Mouse (Mus musculus) limb, embryonic 11.5 days (tissue): ENCODE measurements around the gene Pgm5. TPM values are rescaled to one million over a fixed set of nuclear protein-coding genes. Genes with fewer than 3 reads are reported as not detected.
"Not testable (repeated sequence)": the region's sequence is repeated elsewhere in the genome, so short reads cannot be mapped to it uniquely, and the experiment has no call there.

Experiments
- ATAC-seq: fragments of 200-750 bp; cut with Nextera tagmentation; 2 replicates; pipeline ENCODE4 v1.8.0; 2017; ENCODE audit warnings: low read depth; ENCODE audit not compliant: insufficient number of reproducible peaks, low FRiP score, low TSS enrichment
- DNase-seq: peaks from one replicate; pipeline ENCODE4 v3.0.0-alpha.2; 2015; ENCODE audit warnings: low spot score
- H3K27ac ChIP-seq: fragments of 300-500 bp; sonication (generic); replicated peaks from 2 replicates; pipeline ENCODE4 v1.5.1; 2014; ENCODE audit warnings: low read depth, mild to moderate bottlenecking, low read length
- H3K27me3 ChIP-seq: fragments of 300-500 bp; sonication (generic); 2 replicates; pipeline ENCODE4 v1.6.1; 2014; ENCODE audit warnings: mild to moderate bottlenecking, low read length, mixed read lengths; ENCODE audit not compliant: control insufficient read depth, insufficient read depth
- H3K36me3 ChIP-seq: fragments of 300-500 bp; sonication (generic); 2 replicates; pipeline ENCODE4 v1.6.1; 2014; ENCODE audit warnings: mild to moderate bottlenecking, low read length, moderate library complexity, mixed read lengths; ENCODE audit not compliant: control insufficient read depth, insufficient read depth
- H3K4me1 ChIP-seq: fragments of 300-500 bp; sonication (generic); 2 replicates; pipeline ENCODE4 v1.6.1; 2014; ENCODE audit warnings: low read length, mixed read lengths; ENCODE audit not compliant: control insufficient read depth, insufficient read depth
- H3K4me2 ChIP-seq: fragments of 300-500 bp; sonication (generic); 2 replicates; pipeline ENCODE4 v1.6.1; 2014; ENCODE audit warnings: low read depth, mild to moderate bottlenecking, moderate library complexity; ENCODE audit not compliant: severe bottlenecking
- H3K4me3 ChIP-seq: fragments of 300-500 bp; sonication (generic); 2 replicates; pipeline ENCODE4 v1.5.1; 2014; ENCODE audit warnings: low read depth, low read length
- H3K9ac ChIP-seq: fragments of 300-500 bp; sonication (generic); 2 replicates; pipeline ENCODE4 v1.6.1; 2014; ENCODE audit warnings: mild to moderate bottlenecking, low read length
- H3K9me3 ChIP-seq: fragments of 300-500 bp; sonication (generic); 2 replicates; pipeline ENCODE4 v1.6.1; 2016; ENCODE audit warnings: low read length; ENCODE audit not compliant: control insufficient read depth
- WGBS: fragments of 180-500 bp; shearing (Covaris S2); extraction: QIAGEN DNeasy Blood & Tissue Kit; methylation state at CpG from one replicate; pipeline ENCODE4 v1.1.7; 2014; 5-methylcytosine and 5-hydroxymethylcytosine counted together
- polyA plus RNA-seq: library from polyadenylated mRNA; unstranded; fragments of >200 nt; fragmentation: Nextera tagmentation; extraction: Ambion mirVana; gene quantifications from 2 replicates; pipeline ENCODE4 v1.2.1, GENCODE M21; 2014

The Pgm5 gene
- polyA plus RNA-seq, 1 experiment from 2014 or later: 1.7 TPM

DNA sequence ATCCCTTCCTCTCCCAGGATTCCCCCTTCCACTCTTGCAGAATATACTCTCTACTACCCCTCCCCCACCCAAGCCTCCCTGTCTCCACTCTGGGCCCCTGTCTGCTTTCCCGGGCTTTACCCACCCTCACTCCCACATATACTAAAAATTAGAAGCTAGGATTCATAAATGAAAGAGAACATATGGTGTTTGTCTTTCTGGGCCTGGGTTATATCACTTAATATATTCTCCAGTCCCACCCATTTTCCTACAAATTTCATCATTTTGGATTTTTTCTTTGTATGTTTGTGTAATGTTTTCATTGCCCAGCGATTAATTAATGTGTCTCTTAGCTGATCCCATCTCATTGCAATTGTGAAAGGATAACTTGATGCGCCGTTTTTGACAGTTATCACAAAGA lies 19.6 kb upstream of the Pgm5 start:
- Histone ChIP-seq H3K9ac (no peak overlapping the region), H3K4me3 (no peak overlapping the region), H3K4me2 (no peak overlapping the region), H3K4me1 (no peaks in the 10 kb centered on the region), H3K9me3 (no peaks in the 10 kb centered on the region), H3K27me3 (no peaks in the 10 kb centered on the region), H3K27ac (no peak overlapping the region), H3K36me3 (no peaks in the 10 kb centered on the region)
- no peak for ATAC-seq
- no peak for DNase-seq
- 74% methylated on average over 4 of the region's 4 CpGs for WGBS

DNA sequence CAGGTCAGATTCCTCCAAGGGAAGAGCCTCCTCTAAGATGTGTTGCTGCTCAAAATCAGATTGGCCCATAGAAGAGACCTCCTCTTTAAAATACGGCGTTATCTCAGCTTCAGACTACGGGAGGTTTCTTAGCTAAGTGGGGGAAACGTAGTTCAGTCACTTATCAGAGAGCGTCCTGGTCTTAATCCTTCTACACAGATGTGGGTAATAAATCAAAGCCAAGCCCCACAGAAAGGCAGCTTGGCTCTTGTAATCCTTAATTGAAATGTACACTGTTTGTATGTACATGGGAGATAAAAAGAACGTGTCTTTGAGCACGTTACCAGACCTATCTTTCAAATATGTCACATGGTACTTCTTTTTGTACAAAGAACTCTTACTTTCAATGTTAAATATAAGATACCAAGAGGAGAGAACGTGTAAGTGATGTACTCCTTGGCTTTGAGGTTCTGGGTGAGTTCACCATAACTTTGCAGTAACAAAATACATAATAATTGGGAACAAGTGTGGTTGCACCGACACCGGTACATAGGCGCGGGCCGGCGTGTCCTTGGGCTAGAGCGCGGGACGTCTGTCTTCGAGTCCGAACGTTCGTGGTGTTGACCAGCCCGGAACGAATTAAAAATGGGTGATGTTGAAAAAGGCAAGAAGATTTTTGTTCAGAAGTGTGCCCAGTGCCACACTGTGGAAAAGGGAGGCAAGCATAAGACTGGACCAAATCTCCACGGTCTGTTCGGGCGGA lies 13.6 kb upstream of the Pgm5 start, which contains the start of gene Gm10053:
Gene Gm10053 (plus strand): TSS at position 558 of the 742 bp plus-strand sequence.
- not testable (repeated sequence) for ATAC-seq, H3K9me3 ChIP-seq, H3K4me1 ChIP-seq, H3K9ac ChIP-seq, H3K4me3 ChIP-seq, DNase-seq, H3K4me2 ChIP-seq, H3K27ac ChIP-seq, H3K27me3 ChIP-seq, H3K36me3 ChIP-seq
- 70% methylated on average over 23 of the region's 26 CpGs for WGBS

DNA sequence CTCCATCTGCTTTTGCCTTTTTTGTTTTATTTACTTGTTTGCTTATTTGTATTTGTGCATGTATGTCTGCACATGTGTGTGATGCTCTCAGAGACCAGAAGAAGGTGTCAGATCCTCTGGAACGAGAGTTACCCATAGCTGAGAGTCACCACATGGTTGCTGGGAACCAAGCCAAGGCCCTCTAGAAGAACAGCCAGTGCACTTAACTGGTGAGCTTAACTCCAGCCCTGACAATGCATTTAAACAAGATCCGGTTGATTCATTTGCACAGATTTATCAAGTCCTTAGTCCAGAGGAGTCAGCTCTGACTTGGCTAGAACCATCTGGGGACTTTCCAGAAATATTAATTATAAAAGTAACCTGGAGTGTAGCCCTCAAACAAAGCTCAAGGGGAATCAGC lies 12.2 kb upstream of the Pgm5 start:
- H3K4me2 ChIP-seq: no peak overlapping the region
- ATAC-seq (no peak), DNase-seq (no peak)
- no peak overlapping the region for H3K9ac ChIP-seq
- no peaks in the 10 kb centered on the region for H3K36me3 ChIP-seq
- H3K27me3 ChIP-seq: no peaks in the 10 kb centered on the region
- H3K27ac ChIP-seq: no peak overlapping the region
- no peak overlapping the region for H3K4me3 ChIP-seq
- H3K9me3 ChIP-seq: no peaks in the 10 kb centered on the region
- H3K4me1 ChIP-seq: no peaks in the 10 kb centered on the region
- 83% methylated on average over 2 of the region's 2 CpGs for WGBS

DNA sequence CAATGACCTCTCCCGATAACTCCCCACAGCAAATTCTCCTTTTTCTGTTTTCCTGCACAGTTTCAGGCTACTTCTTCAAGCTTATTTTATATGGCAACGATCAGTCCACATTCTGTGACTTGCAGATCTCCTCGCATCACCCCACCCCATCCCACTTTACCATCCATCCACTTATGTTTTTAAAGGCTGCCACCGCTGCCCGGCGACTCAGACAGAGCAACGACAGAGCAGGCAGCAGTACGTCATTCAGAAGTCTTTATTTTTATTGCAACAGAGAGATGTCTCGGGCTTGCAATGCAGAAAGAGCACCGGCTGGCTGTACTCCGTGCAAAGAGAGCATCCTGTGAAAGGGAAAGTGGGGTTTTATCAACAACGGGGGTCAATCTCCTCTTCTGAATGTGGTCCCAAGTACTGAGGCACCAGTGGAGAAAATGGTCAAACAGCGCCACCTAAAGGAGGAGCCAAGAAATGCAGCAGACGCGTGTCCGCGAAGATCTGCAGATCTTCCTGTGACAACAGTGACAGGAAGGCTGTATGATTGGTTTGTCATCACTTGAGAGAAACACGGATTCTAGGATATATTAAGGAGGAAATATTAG lies 9.5 kb upstream of the Pgm5 start:
- Histone ChIP-seq H3K36me3 (no peaks in the 10 kb centered on the region), H3K9ac (no peak overlapping the region), H3K9me3 (no peaks in the 10 kb centered on the region), H3K4me2 (peak overlapping the region; percentile 27; the same call in 1 of the 2 replicates), H3K27me3 (no peaks in the 10 kb centered on the region), H3K4me1 (no peaks in the 10 kb centered on the region), H3K27ac (no peak overlapping the region), H3K4me3 (no peak overlapping the region)
- DNase-seq: peak; percentile 91
- WGBS: 17% methylated on average over 18 of the region's 18 CpGs
- ATAC-seq: no peak

DNA sequence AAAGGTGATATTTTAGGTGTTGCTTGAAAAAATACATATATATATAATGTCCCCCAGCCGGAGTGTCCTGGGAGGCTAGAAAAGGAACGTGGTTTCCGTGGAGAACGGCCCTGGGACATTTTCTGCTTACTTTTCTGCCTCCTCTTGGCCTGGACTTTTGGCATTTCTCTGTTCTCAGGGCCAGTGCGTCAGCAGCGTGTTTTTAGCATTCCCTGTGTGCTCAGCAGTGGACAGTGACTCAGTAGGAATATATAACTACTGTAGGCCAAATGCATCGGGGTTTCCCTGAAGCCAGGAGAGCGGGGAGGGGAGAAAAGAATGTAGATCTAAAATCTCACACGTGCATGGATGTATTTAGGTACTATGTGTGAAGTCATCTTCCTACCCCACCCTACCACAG lies 3.8 kb upstream of the Pgm5 start:
- Histone ChIP-seq H3K9ac (no peak overlapping the region), H3K4me2 (no peak overlapping the region), H3K4me3 (no peak overlapping the region), H3K27ac (no peak overlapping the region), H3K9me3 (no peaks in the 10 kb centered on the region), H3K4me1 (peaks cover 5% of the 10 kb centered on the region; the same call in 1 of the 2 replicates), H3K36me3 (no peaks in the 10 kb centered on the region), H3K27me3 (peaks cover 6% of the 10 kb centered on the region; the same call in 1 of the 2 replicates)
- WGBS: 87% methylated on average over 9 of the region's 9 CpGs
- ATAC-seq (no peak), DNase-seq (no peak)

DNA sequence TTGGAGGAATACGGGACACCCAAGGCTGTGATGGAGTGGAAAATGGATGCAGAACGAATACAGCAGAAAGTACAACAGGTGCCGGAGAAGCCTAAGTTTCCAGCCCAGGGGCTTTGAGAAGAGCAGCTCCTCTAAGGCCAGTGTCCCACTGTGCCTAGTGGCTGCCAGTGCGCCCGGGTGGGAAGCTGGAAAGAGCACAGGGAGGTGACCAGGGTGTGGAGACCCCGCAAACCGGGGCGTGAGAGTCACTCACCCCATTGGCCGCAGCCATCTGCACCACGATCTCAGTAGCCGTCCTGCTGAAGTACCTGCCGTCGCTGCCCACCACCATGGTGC lies 411 bp downstream of the Pgm5 start:
- Histone ChIP-seq H3K4me3 (peak overlapping the region; percentile 38), H3K9ac (peak overlapping the region; percentile 55), H3K27ac (no peak overlapping the region), H3K4me2 (peak overlapping the region; percentile 75), H3K27me3 (peaks cover 6% of the 10 kb centered on the region; the same call in 1 of the 2 replicates), H3K9me3 (no peaks in the 10 kb centered on the region), H3K36me3 (no peaks in the 10 kb centered on the region), H3K4me1 (peaks cover 5% of the 10 kb centered on the region; the same call in 1 of the 2 replicates)
- no peak for ATAC-seq
- WGBS: 20% methylated on average over 13 of the region's 13 CpGs
- DNase-seq: peak; percentile 44

DNA sequence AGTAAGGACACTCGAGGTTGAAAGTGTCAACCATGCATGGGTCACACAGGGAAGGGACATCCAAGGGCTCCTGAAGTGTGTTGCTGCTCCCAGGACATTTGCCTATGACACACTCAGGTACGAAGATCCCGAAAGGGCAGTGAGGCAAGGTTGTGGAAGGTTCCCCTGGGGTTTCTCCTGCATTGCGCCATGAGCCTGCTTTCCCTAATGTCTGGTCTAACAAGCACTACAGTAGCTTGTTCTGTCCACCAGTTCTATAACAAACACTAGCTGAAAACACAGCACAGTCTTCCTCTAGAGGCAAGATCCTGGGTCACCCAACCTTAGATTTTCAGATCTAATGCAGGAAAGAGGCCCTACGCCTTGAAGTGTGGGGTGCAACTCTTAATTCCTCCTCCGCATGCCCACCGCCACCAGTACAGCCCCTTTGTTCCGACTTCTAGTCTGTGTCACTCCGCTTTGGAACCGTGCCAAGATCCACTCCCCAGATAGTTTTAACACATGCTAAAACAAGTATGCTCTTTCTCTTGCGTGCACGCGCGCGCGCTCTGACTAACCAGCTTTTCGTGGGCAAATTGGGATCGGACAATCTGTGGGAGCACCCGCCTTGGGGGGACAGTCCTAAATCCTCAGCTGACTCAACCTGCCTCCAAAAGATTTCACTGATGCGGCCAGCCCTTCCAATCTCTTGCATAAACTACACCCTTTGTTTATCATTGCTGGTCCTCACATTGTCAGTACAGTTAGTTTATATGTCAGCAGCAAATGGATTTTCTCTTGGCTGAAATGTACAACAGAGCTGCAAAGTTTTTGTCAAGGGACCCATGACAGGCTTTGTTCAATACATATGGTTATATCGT lies 10.0 kb downstream of the Pgm5 start:
- H3K4me1 ChIP-seq: 0 out of 2 replicates have a peak, but pooled peaks cover 3% of the 10 kb centered on the region
- DNase-seq: no peak
- H3K9ac ChIP-seq: no peak overlapping the region
- H3K4me3 ChIP-seq: no peak overlapping the region
- H3K9me3 ChIP-seq: no peaks in the 10 kb centered on the region
- H3K27me3 ChIP-seq: no peaks in the 10 kb centered on the region
- H3K36me3 ChIP-seq: no peaks in the 10 kb centered on the region
- 90% methylated on average over 21 of the region's 21 CpGs for WGBS
- H3K27ac ChIP-seq: no peak overlapping the region
- H3K4me2 ChIP-seq: no peak overlapping the region
- no peak for ATAC-seq

DNA sequence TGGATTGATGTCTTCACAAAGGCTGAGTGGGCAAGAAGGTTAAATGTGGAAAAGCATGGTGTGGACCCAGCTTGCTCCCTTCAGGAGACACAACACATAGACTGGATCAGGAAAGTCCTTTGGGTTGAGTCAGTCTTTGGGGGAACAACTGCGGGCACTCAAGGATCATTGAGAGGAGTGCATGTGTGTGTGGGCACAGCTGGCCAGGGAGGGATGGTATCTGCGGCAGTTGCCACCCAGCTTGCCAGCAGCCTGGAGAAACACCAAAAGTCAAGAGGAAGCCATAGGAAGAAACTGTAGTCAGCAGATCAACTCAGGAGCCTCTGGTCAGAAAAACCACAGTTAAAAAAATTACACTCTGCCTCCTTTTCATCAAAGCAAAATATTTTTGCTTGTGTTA lies 12.8 kb downstream of the Pgm5 start:
- no peaks in the 10 kb centered on the region for H3K36me3 ChIP-seq
- H3K4me3 ChIP-seq: no peak overlapping the region
- 65% methylated on average over 2 of the region's 2 CpGs for WGBS
- no peak overlapping the region for H3K9ac ChIP-seq
- no peaks in the 10 kb centered on the region for H3K27me3 ChIP-seq
- no peak overlapping the region for H3K4me2 ChIP-seq
- H3K4me1 ChIP-seq: peaks cover 9% of the 10 kb centered on the region; the same call in 1 of the 2 replicates
- no peak for DNase-seq
- H3K27ac ChIP-seq: no peak overlapping the region
- H3K9me3 ChIP-seq: no peaks in the 10 kb centered on the region
- ATAC-seq: no peak
